Mouse (Mus musculus): Measurements from ENCODE around the gene Zswim1.

- TF ChIP-seq TAL1 (IDR thresholded peaks at IDR 0.05; ENCODE audit: low read length) (no peak), GATA1 (IDR thresholded peaks at IDR 0.05; ENCODE audit: low read length) (no peak)
These were observed 10.3 kb downstream of the Zswim1 start, which contains the start of gene Ctsa for GRCm38 (mm10) chr2:164832748-164833301.

All from erythroblast, embryonic 14.5 days (primary cell).